Mouse (Mus musculus) ovary, adult 18-20 months (tissue): ENCODE measurements at regions not wholly inside any gene's neighbourhood (a gene's known extent, or its start where the extent isn't known, plus 50 kb on each side); places are given as distances from the start of the nearest gene placed in this dataset.

Source experiments
- DNase-seq: peaks from one replicate; pipeline ENCODE4 v3.0.0; 2022; ENCODE audit warnings: low spot score, mixed read lengths

GRCm38 (mm10) chr1:152167716-152168115 lies 77.8 kb upstream of the 1700025G04Rik start:
- no peak for DNase-seq

- DNase-seq, result no peak
Measured at GRCm38 (mm10) chr1:152165490-152165905, 75.6 kb upstream of the 1700025G04Rik start.

- DNase-seq, result no peak
Measured at GRCm38 (mm10) chr1:152164843-152165489, 75.0 kb upstream of the 1700025G04Rik start.

GRCm38 (mm10) chr1:152164212-152164611 lies 74.3 kb upstream of the 1700025G04Rik start:
- DNase-seq, result no peak

GRCm38 (mm10) chr1:152152474-152152873 lies 62.5 kb upstream of the 1700025G04Rik start:
- DNase-seq, result no peak

- DNase-seq, result no peak
Measured at GRCm38 (mm10) chr1:152148731-152149130, 58.8 kb upstream of the 1700025G04Rik start.

- no peak for DNase-seq
Measured at GRCm38 (mm10) chr1:152140175-152140574, 50.2 kb upstream of the 1700025G04Rik start.
